Mouse (Mus musculus): ENCODE data around the gene Smpdl3b. TPM values are rescaled to one million over a fixed set of nuclear protein-coding genes. Genes with fewer than 3 reads are reported as not detected.

Smpdl3b gene
- total and polyA plus RNA-seq, 2 experiments, result 0.34 to 0.65 TPM

DNA sequence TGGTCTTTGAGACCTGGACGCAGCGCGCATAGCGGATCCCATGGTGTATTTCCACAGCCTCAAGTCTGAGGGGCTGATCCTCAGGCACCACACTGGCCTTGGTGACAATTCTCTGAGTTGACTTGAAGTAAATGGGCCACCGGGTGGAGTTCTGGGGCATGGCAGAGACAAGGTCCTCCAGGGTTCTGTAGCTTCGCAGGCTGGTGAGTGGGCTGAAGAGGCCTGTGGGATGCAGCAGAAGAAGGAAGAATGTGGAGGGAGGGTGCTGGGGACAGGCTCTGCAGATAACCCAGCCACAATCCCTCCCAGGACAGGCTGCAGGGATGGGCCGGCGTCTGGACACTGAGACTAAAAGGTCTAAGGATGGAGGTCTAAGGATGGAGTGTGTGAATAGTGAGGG is 32.7 kb upstream of the Smpdl3b start:
- Histone ChIP-seq H3K27me3 (ENCODE audit: control insufficient read depth, insufficient read depth, low read length) (no peaks in the 10 kb centered on the region), H3K36me3 (ENCODE audit: control insufficient read depth, insufficient read depth, low read length) (no peaks in the 10 kb centered on the region), H3K4me1 (ENCODE audit: control insufficient read depth, insufficient read depth, low read length) (no peaks in the 10 kb centered on the region), H3K4me3 (ENCODE audit: insufficient read depth, low read depth, low read length) (no peak overlapping the region), H3K9ac (ENCODE audit: low read depth, low read length) (no peak overlapping the region), H3K79me2 (ENCODE audit: control insufficient read depth, insufficient read depth, low read length) (no peaks in the 10 kb centered on the region), H3K27ac (replicated peaks; ENCODE audit: insufficient read depth, low read depth, low read length) (no peak overlapping the region)
- TF ChIP-seq POLR2A (IDR thresholded peaks at IDR 0.05; ENCODE audit: extremely low read depth, insufficient read depth, low read length), result no peak
- TF ChIP-seq CTCF (IDR thresholded peaks at IDR 0.05; ENCODE audit: low read depth, low read length), result no peak
- WGBS, result 87% methylated on average over 8 of the region's 8 CpGs
- DNase-seq (ENCODE audit: extremely low read depth, low read depth, low spot score), result no peak

DNA sequence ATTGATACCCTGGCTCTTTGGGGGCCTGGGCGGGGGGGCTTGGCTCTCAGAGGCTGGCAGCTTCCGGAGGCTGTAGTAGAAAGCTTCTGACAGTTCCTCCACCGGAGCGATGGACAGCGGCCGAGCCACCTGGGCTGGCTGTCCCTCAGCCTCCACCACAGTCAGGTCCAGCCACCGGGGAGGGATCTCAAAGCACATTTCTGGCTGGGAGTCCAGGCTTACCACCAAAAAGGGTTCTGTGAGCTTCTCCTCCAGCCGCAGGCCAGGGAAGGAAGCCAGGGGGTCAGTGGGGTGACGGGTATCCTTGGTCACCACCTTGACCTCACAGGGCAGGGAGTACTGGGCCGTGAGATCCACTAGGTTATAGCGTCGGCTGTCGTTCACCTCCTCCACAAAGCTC is 28.2 kb upstream of the Smpdl3b start:
- H3K27ac ChIP-seq (replicated peaks; ENCODE audit: insufficient read depth, low read depth, low read length), result no peak overlapping the region
- no peaks in the 10 kb centered on the region for H3K4me1 ChIP-seq (ENCODE audit: control insufficient read depth, insufficient read depth, low read length)
- H3K27me3 ChIP-seq (ENCODE audit: control insufficient read depth, insufficient read depth, low read length), result no peaks in the 10 kb centered on the region
- DNase-seq (ENCODE audit: extremely low read depth, low read depth, low spot score), result no peak
- no peaks in the 10 kb centered on the region for H3K79me2 ChIP-seq (ENCODE audit: control insufficient read depth, insufficient read depth, low read length)
- no peak overlapping the region for H3K4me3 ChIP-seq (ENCODE audit: insufficient read depth, low read depth, low read length)
- no peak overlapping the region for H3K9ac ChIP-seq (ENCODE audit: low read depth, low read length)
- 91% methylated on average over 13 of the region's 13 CpGs for WGBS
- H3K36me3 ChIP-seq (ENCODE audit: control insufficient read depth, insufficient read depth, low read length), result no peaks in the 10 kb centered on the region
- TF ChIP-seq POLR2A (IDR thresholded peaks at IDR 0.05; ENCODE audit: extremely low read depth, insufficient read depth, low read length), result no peak
- no peak for TF ChIP-seq CTCF (IDR thresholded peaks at IDR 0.05; ENCODE audit: low read depth, low read length)

DNA sequence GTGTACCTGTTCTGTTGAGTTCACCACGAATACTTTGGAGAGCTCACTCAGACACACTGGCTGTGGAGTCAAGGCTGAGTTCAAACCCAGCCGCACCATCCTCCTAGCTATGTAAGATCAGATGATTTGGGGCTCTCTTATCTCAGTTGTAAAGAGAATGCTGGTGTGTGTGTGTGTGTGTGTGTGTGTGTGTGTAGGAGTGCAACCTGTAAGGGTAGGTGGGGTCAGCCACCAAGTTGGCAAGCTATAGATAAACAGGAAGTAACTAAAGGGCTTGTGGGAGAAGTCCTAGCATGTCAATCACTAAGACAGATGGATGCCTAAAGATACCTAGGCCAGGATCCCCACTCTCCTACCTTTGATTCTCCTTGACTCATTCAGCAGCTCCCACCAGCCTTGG is 26.7 kb upstream of the Smpdl3b start:
- 92% methylated on average over 2 of the region's 2 CpGs for WGBS
- Histone ChIP-seq H3K27ac (replicated peaks; ENCODE audit: insufficient read depth, low read depth, low read length) (no peak overlapping the region), H3K79me2 (ENCODE audit: control insufficient read depth, insufficient read depth, low read length) (no peaks in the 10 kb centered on the region), H3K4me1 (ENCODE audit: control insufficient read depth, insufficient read depth, low read length) (no peaks in the 10 kb centered on the region), H3K36me3 (ENCODE audit: control insufficient read depth, insufficient read depth, low read length) (no peaks in the 10 kb centered on the region), H3K4me3 (ENCODE audit: insufficient read depth, low read depth, low read length) (no peak overlapping the region), H3K9ac (ENCODE audit: low read depth, low read length) (no peak overlapping the region), H3K27me3 (ENCODE audit: control insufficient read depth, insufficient read depth, low read length) (no peaks in the 10 kb centered on the region)
- no peak for TF ChIP-seq POLR2A (IDR thresholded peaks at IDR 0.05; ENCODE audit: extremely low read depth, insufficient read depth, low read length)
- no peak for TF ChIP-seq CTCF (IDR thresholded peaks at IDR 0.05; ENCODE audit: low read depth, low read length)
- DNase-seq (ENCODE audit: extremely low read depth, low read depth, low spot score), result no peak

DNA sequence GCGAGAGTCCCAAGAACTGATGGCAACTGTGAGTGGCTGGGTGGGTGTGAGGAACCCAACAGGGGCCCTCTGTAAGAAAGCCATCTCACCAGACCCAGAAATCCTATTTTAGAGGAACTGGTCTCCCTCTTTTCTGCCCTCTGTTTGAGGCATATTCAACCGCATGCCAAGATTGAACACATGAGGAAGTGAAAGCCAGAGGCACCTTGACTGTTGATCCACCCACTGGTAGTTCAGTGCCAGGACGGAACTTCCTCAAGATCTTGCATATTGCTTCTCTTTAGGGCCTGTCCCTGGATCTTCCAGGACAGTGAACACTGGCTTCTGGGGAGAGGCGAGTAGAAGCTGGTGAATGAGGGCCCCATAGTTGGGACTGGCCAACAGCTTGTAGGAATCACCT is 23.2 kb upstream of the Smpdl3b start:
- TF ChIP-seq CTCF (IDR thresholded peaks at IDR 0.05; ENCODE audit: low read depth, low read length) (no peak), POLR2A (IDR thresholded peaks at IDR 0.05; ENCODE audit: extremely low read depth, insufficient read depth, low read length) (no peak)
- Histone ChIP-seq H3K27ac (replicated peaks; ENCODE audit: insufficient read depth, low read depth, low read length) (no peak overlapping the region), H3K36me3 (ENCODE audit: control insufficient read depth, insufficient read depth, low read length) (peaks cover 11% of the 10 kb centered on the region; the same call in 1 of the 2 replicates), H3K4me1 (ENCODE audit: control insufficient read depth, insufficient read depth, low read length) (no peaks in the 10 kb centered on the region), H3K9ac (ENCODE audit: low read depth, low read length) (no peak overlapping the region), H3K79me2 (ENCODE audit: control insufficient read depth, insufficient read depth, low read length) (no peaks in the 10 kb centered on the region), H3K4me3 (ENCODE audit: insufficient read depth, low read depth, low read length) (no peak overlapping the region), H3K27me3 (ENCODE audit: control insufficient read depth, insufficient read depth, low read length) (no peaks in the 10 kb centered on the region)
- 88% methylated on average over 4 of the region's 4 CpGs for WGBS
- DNase-seq (ENCODE audit: extremely low read depth, low read depth, low spot score), result no peak

DNA sequence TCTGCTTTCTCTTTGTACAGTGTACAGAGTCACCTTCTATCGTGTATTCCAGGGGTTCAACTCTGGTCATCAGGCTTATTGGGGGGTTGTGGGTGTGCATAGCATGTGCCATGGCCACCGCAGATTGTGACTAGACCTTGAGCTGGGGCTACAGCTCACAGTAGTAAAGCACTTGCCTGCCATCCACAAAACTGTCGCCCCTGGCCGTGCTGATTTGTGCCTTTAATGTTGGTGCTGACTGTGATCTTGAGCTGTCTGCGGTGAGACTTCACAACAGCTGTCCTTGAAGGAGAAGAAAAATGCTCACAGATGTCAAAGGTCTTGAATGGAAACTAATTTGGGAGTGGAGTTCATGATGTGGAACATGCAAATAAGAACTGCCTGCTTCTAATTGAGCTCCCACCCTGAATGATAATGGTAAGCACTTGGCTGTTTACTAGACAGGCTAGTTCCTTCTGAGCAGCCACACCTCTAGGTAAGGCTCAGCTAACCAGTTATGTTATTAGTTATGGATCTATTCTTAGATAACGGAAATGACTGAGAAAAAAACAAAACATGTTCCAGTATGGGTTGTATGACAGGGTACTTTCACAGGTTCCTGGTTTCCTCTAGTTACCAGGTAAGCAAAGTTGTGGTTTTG is 21.6 kb upstream of the Smpdl3b start:
- H3K27ac ChIP-seq (replicated peaks; ENCODE audit: insufficient read depth, low read depth, low read length), result no peak overlapping the region

DNA sequence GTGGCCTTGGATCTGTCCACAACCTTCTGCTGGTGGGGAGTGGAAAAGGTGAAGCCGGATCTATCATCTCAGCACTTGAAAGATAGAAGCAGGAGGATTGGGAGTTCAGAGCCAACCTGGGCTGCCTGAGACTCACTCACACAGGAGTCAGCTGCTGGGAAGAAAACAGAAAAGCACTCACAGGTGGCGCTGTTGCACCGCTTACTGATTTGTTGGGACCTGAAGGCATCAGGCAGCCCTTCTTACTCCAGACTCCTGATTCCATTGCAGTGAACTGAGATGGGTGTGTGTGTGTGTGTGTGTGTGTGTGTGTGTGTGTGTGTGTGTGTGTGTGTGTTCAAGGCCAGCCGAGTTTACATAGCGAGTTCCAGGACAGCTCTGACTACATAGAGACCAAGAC is 19.7 kb upstream of the Smpdl3b start:
- H3K79me2 ChIP-seq (ENCODE audit: control insufficient read depth, insufficient read depth, low read length), result no peaks in the 10 kb centered on the region
- peaks cover 22% of the 10 kb centered on the region; the same call in 1 of the 2 replicates for H3K36me3 ChIP-seq (ENCODE audit: control insufficient read depth, insufficient read depth, low read length)
- H3K4me3 ChIP-seq (ENCODE audit: insufficient read depth, low read depth, low read length), result no peak overlapping the region
- DNase-seq (ENCODE audit: extremely low read depth, low read depth, low spot score), result peak; percentile 24
- no peaks in the 10 kb centered on the region for H3K4me1 ChIP-seq (ENCODE audit: control insufficient read depth, insufficient read depth, low read length)
- TF ChIP-seq CTCF (IDR thresholded peaks at IDR 0.05; ENCODE audit: low read depth, low read length), result peak; percentile 73
- TF ChIP-seq POLR2A (IDR thresholded peaks at IDR 0.05; ENCODE audit: extremely low read depth, insufficient read depth, low read length), result no peak
- H3K27me3 ChIP-seq (ENCODE audit: control insufficient read depth, insufficient read depth, low read length), result no peaks in the 10 kb centered on the region
- WGBS, result 80% methylated on average over 5 of the region's 5 CpGs
- H3K27ac ChIP-seq (replicated peaks; ENCODE audit: insufficient read depth, low read depth, low read length), result no peak overlapping the region
- H3K9ac ChIP-seq (ENCODE audit: low read depth, low read length), result no peak overlapping the region

More for the DNA sequence above, 21.6 kb upstream of the Smpdl3b start:
- Histone ChIP-seq H3K9ac (ENCODE audit: low read depth, low read length) (no peak overlapping the region), H3K79me2 (ENCODE audit: control insufficient read depth, insufficient read depth, low read length) (no peaks in the 10 kb centered on the region), H3K4me3 (ENCODE audit: insufficient read depth, low read depth, low read length) (no peak overlapping the region), H3K27me3 (ENCODE audit: control insufficient read depth, insufficient read depth, low read length) (no peaks in the 10 kb centered on the region), H3K4me1 (ENCODE audit: control insufficient read depth, insufficient read depth, low read length) (no peaks in the 10 kb centered on the region), H3K36me3 (ENCODE audit: control insufficient read depth, insufficient read depth, low read length) (peaks cover 19% of the 10 kb centered on the region; the same call in 1 of the 2 replicates)
- no peak for DNase-seq (ENCODE audit: extremely low read depth, low read depth, low spot score)
- TF ChIP-seq CTCF (IDR thresholded peaks at IDR 0.05; ENCODE audit: low read depth, low read length) (no peak), POLR2A (IDR thresholded peaks at IDR 0.05; ENCODE audit: extremely low read depth, insufficient read depth, low read length) (no peak)
- 92% methylated on average over 6 of the region's 6 CpGs for WGBS
